Mouse (Mus musculus) limb, embryonic 12.5 days (tissue): Measurements from ENCODE around the gene Hoxc10. TPM values are rescaled to one million over a fixed set of nuclear protein-coding genes. Genes with fewer than 3 reads are reported as not detected.
A peak's percentile ranks its signal among the peaks of the same experiment; 100 is the strongest.

Experiments
- ATAC-seq: fragments of 200-750 bp; cut with Nextera tagmentation; 2 replicates; pipeline ENCODE4 v1.8.0; 2017; ENCODE audit warnings: low read depth, moderate TSS enrichment; ENCODE audit not compliant: insufficient number of reproducible peaks, insufficient read depth, low FRiP score, low TSS enrichment
- H3K27ac ChIP-seq: fragments of 300-500 bp; sonication (generic); 2 replicates; pipeline ENCODE4 v1.5.1; 2016; ENCODE audit warnings: mild to moderate bottlenecking, moderate library complexity
- H3K27me3 ChIP-seq: fragments of 300-500 bp; sonication (generic); 2 replicates; pipeline ENCODE4 v1.6.1; 2016; ENCODE audit warnings: mild to moderate bottlenecking, moderate library complexity
- H3K36me3 ChIP-seq: fragments of 300-500 bp; sonication (generic); 2 replicates; pipeline ENCODE4 v1.6.1; 2016; ENCODE audit warnings: mild to moderate bottlenecking, moderate library complexity
- H3K4me1 ChIP-seq: fragments of 300-500 bp; sonication (generic); replicated peaks from 2 replicates; pipeline ENCODE4 v1.6.1; 2016
- H3K4me2 ChIP-seq: fragments of 300-500 bp; sonication (generic); 2 replicates; pipeline ENCODE4 v1.6.1; 2016; ENCODE audit warnings: mild to moderate bottlenecking, moderate library complexity
- H3K4me3 ChIP-seq: fragments of 300-500 bp; sonication (generic); replicated peaks from 2 replicates; pipeline ENCODE4 v1.5.1; 2016; ENCODE audit warnings: mild to moderate bottlenecking
- H3K9ac ChIP-seq: fragments of 300-500 bp; sonication (generic); replicated peaks from 2 replicates; pipeline ENCODE4 v1.6.1; 2016; ENCODE audit warnings: mild to moderate bottlenecking, moderate library complexity
- H3K9me3 ChIP-seq: fragments of 300-500 bp; sonication (generic); 2 replicates; pipeline ENCODE4 v1.6.1; 2016; ENCODE audit warnings: mild to moderate bottlenecking, moderate library complexity
- WGBS: fragments of 180-500 bp; shearing (Covaris S2); methylation state at CpG from one replicate; pipeline ENCODE4 v1.1.7; 2016; 5-methylcytosine and 5-hydroxymethylcytosine counted together
- polyA plus RNA-seq: library from polyadenylated mRNA; unstranded; fragments of >200 nt; fragmentation: Nextera tagmentation; extraction: Ambion mirVana; gene quantifications from 2 replicates; pipeline ENCODE4 v1.2.1, GENCODE M21; 2016

The Hoxc10 gene
- polyA plus RNA-seq, 1 experiment from 2014 or later, result 21.2 TPM

- Histone ChIP-seq H3K9ac (peak overlapping the region; percentile 40), H3K27me3 (peaks cover 83% of the 10 kb centered on the region), H3K27ac (peak overlapping the region; percentile 91), H3K4me1 (peaks cover 59% of the 10 kb centered on the region), H3K4me3 (peak overlapping the region; percentile 21), H3K36me3 (no peaks in the 10 kb centered on the region), H3K4me2 (peak overlapping the region; percentile 56), H3K9me3 (no peaks in the 10 kb centered on the region)
- ATAC-seq, result no peak
- 2% methylated on average over 6 of the region's 6 CpGs for WGBS
These were observed 4.9 kb upstream of the Hoxc10 start for GRCm38 (mm10) chr15:102961728-102962127.

GRCm38 (mm10) chr15:102962492-102962891 lies 4.1 kb upstream of the Hoxc10 start:
- no peaks in the 10 kb centered on the region for H3K36me3 ChIP-seq
- H3K27me3 ChIP-seq, result peaks cover 83% of the 10 kb centered on the region
- peaks cover 56% of the 10 kb centered on the region for H3K4me1 ChIP-seq
- WGBS, result 1% methylated on average over 13 of the region's 13 CpGs
- peak overlapping the region; percentile 85 for H3K27ac ChIP-seq
- H3K4me3 ChIP-seq, result peak overlapping the region; percentile 42
- peak overlapping the region; percentile 62 for H3K9ac ChIP-seq
- no peaks in the 10 kb centered on the region for H3K9me3 ChIP-seq
- no peak for ATAC-seq
- peak overlapping the region; percentile 61 for H3K4me2 ChIP-seq

DNA sequence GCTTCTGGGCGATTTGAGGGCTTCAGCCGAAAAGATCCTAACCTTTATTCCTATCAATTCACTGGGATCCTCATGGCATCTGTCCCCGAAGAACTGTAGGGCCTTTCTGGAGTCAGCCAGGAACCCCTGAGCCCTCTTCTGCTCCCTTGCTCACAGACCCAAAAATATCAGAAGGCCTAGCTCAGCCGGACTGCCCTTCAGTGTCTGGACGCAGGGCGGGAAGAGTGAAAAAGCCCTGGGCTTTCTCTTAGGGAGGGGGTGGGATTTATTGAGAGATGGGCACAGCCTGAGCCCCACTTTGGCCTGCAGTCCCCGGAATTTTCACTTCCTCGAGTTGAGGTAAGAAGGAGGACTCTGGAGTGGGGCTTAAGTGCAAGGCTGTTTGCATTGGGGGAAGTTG lies 3.3 kb upstream of the Hoxc10 start:
- H3K9me3 ChIP-seq, result no peaks in the 10 kb centered on the region
- no peak for ATAC-seq
- peak overlapping the region; percentile 61 for H3K4me2 ChIP-seq
- peaks cover 49% of the 10 kb centered on the region for H3K4me1 ChIP-seq
- H3K4me3 ChIP-seq, result peak overlapping the region; percentile 42
- WGBS, result 3% methylated on average over 8 of the region's 8 CpGs
- peak overlapping the region; percentile 85 for H3K27ac ChIP-seq
- no peaks in the 10 kb centered on the region for H3K36me3 ChIP-seq
- H3K27me3 ChIP-seq, result peaks cover 81% of the 10 kb centered on the region
- peak overlapping the region; percentile 62 for H3K9ac ChIP-seq

DNA sequence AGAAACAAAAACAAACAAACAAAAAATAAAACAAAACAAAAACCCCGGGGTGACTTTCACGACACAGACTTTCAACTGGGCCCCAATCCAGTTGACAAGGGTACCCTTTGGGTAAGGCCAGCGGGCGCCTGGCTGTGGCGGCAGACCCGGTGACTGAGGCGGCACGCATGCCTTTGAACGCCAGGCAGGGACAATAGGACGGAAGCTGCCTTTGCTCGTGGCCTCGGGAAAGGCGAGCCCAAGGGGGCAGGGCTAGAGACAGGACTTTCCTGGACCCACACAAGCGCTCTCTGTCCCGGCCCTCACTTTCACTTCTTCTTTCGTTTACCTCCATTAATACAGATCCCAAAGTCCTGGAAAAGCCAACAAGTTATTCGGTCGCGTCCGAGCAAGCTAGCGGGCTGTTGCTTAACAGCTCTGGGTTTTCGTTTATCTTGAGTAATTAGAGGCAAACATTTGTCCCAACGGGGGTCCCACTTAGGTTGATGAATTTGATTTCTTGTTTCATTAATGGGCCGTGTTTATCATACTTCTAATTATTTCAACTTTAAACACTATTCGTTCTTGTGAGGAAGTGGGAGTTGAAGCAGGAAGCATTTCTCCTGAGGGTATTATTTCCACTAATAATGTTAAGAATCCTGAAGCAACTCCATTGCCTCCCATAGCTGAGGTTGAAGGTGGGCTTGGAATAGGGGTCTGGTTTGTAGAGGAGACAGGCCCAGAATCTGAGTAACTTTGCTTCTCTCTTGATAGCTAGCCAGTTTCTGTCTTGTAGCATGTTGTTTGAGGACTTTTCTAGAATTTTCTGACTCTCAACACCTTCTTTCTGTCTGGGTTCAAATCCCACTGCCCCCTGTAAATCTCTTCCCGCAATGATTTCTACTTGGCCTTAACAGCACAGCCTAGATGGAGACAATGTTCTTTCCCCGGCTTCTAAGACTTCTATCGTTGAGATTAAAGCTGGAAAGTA lies 2.6 kb upstream of the Hoxc10 start:
- peaks cover 86% of the 10 kb centered on the region for H3K27me3 ChIP-seq
- H3K9me3 ChIP-seq, result no peaks in the 10 kb centered on the region
- 1% methylated on average over 28 of the region's 28 CpGs for WGBS
- H3K9ac ChIP-seq, result peak overlapping the region; percentile 62
- H3K36me3 ChIP-seq, result no peaks in the 10 kb centered on the region
- ATAC-seq, result no peak
- H3K4me1 ChIP-seq, result peaks cover 42% of the 10 kb centered on the region
- H3K4me3 ChIP-seq, result peak overlapping the region; percentile 42
- peak overlapping the region; percentile 85 for H3K27ac ChIP-seq
- peak overlapping the region; percentile 61 for H3K4me2 ChIP-seq

GRCm38 (mm10) chr15:102965003-102965891 lies 1.3 kb upstream of the Hoxc10 start:
- peaks cover 88% of the 10 kb centered on the region for H3K27me3 ChIP-seq
- peak overlapping the region; percentile 61 for H3K4me2 ChIP-seq
- H3K27ac ChIP-seq, result peak overlapping the region; percentile 85
- 3% methylated on average over 26 of the region's 26 CpGs for WGBS
- no peaks in the 10 kb centered on the region for H3K36me3 ChIP-seq
- no peaks in the 10 kb centered on the region for H3K9me3 ChIP-seq
- H3K9ac ChIP-seq, result peak overlapping the region; percentile 62
- H3K4me1 ChIP-seq, result peaks cover 36% of the 10 kb centered on the region
- no peak for ATAC-seq
- H3K4me3 ChIP-seq, result peak overlapping the region; percentile 42

GRCm38 (mm10) chr15:102965892-102966775 lies 462 bp upstream of the Hoxc10 start:
- peak overlapping the region; percentile 72 for H3K9ac ChIP-seq

DNA sequence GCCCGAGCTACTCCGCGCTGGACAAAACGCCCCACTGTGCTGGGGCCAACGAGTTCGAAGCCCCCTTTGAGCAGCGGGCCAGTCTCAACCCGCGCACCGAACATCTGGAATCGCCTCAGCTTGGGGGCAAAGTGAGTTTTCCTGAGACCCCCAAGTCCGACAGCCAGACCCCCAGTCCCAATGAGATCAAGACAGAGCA lies 615 bp downstream of the Hoxc10 start, which contains the start of gene Hoxc5:
Hoxc5 (plus strand) TSS at position 132 of the 199 bp plus-strand sequence.
- Histone ChIP-seq H3K27me3 (peaks cover 90% of the 10 kb centered on the region), H3K4me1 (peaks cover 37% of the 10 kb centered on the region), H3K9me3 (no peaks in the 10 kb centered on the region), H3K36me3 (no peaks in the 10 kb centered on the region), H3K4me2 (peak within 1 kb of the TSS; percentile 61), H3K4me3 (peak within 1 kb of the TSS; percentile 42), H3K9ac (peak within 1 kb of the TSS; percentile 72), H3K27ac (peak within 1 kb of the TSS; percentile 86)
- 1% methylated on average over 12 of the region's 12 CpGs for WGBS
- ATAC-seq, result no peak

More at GRCm38 (mm10) chr15:102965892-102966775, 462 bp upstream of the Hoxc10 start:
- Histone ChIP-seq H3K27me3 (peaks cover 89% of the 10 kb centered on the region), H3K4me1 (peaks cover 36% of the 10 kb centered on the region), H3K4me3 (peak overlapping the region; percentile 42), H3K36me3 (no peaks in the 10 kb centered on the region), H3K27ac (peak overlapping the region; percentile 86), H3K9me3 (no peaks in the 10 kb centered on the region), H3K4me2 (peak overlapping the region; percentile 61)
- ATAC-seq, result peak; percentile 81
- WGBS, result 2% methylated on average over 30 of the region's 30 CpGs

DNA sequence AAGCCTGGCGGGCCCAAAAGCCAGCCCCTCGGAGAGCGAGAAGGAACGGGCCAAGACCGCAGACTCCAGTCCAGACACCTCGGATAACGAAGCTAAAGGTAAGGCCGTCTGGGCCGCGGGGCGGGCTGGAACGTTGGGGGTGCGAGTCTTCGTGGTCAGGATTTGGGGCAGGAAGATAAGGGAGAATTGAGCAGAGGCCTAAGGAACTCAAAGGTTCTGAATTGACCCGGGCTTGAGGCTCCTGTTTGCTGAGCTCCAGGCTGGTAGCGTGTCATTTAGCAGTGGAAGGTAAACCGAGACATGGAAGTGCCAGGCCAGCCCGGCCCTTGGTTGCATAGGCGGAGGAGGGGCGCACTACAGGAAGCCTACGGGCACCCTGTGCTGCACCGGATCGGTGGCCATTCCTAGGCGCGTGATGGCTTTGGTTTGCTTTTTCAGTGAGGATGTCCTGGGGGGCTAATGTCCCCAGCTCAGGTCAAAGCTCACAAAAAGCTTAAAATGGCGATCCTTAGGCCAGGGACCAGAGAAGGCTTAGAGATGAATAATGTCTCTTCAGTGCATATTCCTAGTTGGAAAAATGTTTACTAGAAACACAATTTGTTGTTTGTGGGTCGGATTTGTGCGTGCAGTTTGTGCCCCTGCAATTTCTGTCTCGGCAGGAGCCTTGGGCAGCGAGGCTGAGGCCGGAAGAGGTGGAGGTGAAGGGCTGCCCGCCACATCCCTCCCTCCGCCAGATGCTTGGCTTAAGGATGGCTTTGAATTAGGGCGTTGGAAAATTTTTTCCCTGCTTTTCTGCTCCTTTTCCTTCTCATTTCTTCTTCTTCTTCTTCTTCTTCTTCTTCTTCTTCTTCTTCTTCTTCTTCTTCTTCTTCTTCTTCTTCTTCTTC lies 1.2 kb downstream of the Hoxc10 start:
- peaks cover 36% of the 10 kb centered on the region for H3K4me1 ChIP-seq
- WGBS, result 1% methylated on average over 34 of the region's 34 CpGs
- no peak for ATAC-seq
- peak overlapping the region; percentile 61 for H3K4me2 ChIP-seq
- H3K36me3 ChIP-seq, result no peaks in the 10 kb centered on the region
- peak overlapping the region; percentile 72 for H3K9ac ChIP-seq
- H3K4me3 ChIP-seq, result peak overlapping the region; percentile 42
- peaks cover 90% of the 10 kb centered on the region for H3K27me3 ChIP-seq
- peak overlapping the region; percentile 86 for H3K27ac ChIP-seq
- H3K9me3 ChIP-seq, result no peaks in the 10 kb centered on the region

- WGBS, result 28% methylated on average over 1 of the region's 1 CpGs
- H3K9ac ChIP-seq, result peak overlapping the region; percentile 42; the same call in 1 of the 2 replicates
- H3K36me3 ChIP-seq, result no peaks in the 10 kb centered on the region
- no peak overlapping the region for H3K27ac ChIP-seq
- peaks cover 94% of the 10 kb centered on the region for H3K27me3 ChIP-seq
- H3K4me2 ChIP-seq, result peak overlapping the region; percentile 61
- peak overlapping the region; percentile 42 for H3K4me3 ChIP-seq
- H3K4me1 ChIP-seq, result peaks cover 36% of the 10 kb centered on the region
- H3K9me3 ChIP-seq, result no peaks in the 10 kb centered on the region
- ATAC-seq, result no peak
These were observed 2.7 kb downstream of the Hoxc10 start for GRCm38 (mm10) chr15:102969296-102969695.

- no peaks in the 10 kb centered on the region for H3K9me3 ChIP-seq
- 2% methylated on average over 12 of the region's 12 CpGs for WGBS
- peak overlapping the region; percentile 8; the same call in 1 of the 2 replicates for H3K4me3 ChIP-seq
- peaks cover 41% of the 10 kb centered on the region for H3K4me1 ChIP-seq
- ATAC-seq, result no peak
- peak overlapping the region; percentile 61 for H3K4me2 ChIP-seq
- peaks cover 93% of the 10 kb centered on the region for H3K27me3 ChIP-seq
- H3K36me3 ChIP-seq, result no peaks in the 10 kb centered on the region
- H3K27ac ChIP-seq, result no peak overlapping the region
- H3K9ac ChIP-seq, result no peak overlapping the region; the same call in 1 of the 2 replicates
These were observed 4.1 kb downstream of the Hoxc10 start for GRCm38 (mm10) chr15:102970740-102971139.
